Mouse (Mus musculus) gastrocnemius, adult 2 months (tissue): ENCODE data around the gene Prkar1b. TPM values are rescaled to one million over a fixed set of nuclear protein-coding genes. Genes with fewer than 3 reads are reported as not detected.

Source experiments
- DNase-seq: peaks from one replicate; pipeline ENCODE4 v3.0.0; 2022
- H3K27ac ChIP-seq: fragments of 200-600 bp; 2 replicates; pipeline ENCODE4 v1.8.1; 2022; ENCODE audit warnings: mild to moderate bottlenecking
- H3K4me3 ChIP-seq: fragments of 200-600 bp; 2 replicates; pipeline ENCODE4 v1.8.1; 2022; ENCODE audit warnings: mild to moderate bottlenecking, moderate library complexity
- CTCF ChIP-seq: fragments of 200-600 bp; IDR thresholded peaks from 2 replicates; pipeline ENCODE4 v1.8.1; 2022; ENCODE audit warnings: antibody characterized with exemption, mild to moderate bottlenecking, moderate library complexity
- intact Hi-C: fragments of 180-260 bp; cut with DNase I; formaldehyde crosslinking; loops from one replicate; pipeline ENCODE4 v1.15.1; 2025
- total RNA-seq, 2 experiments: library from RNA; stranded (reverse); gene quantifications; 2 replicates each; pipeline ENCODE4 v1.2.3; 2021

Gene Prkar1b
- total RNA-seq, 2 experiments from 2014 or later: 0.59 to 1.4 TPM

DNA sequence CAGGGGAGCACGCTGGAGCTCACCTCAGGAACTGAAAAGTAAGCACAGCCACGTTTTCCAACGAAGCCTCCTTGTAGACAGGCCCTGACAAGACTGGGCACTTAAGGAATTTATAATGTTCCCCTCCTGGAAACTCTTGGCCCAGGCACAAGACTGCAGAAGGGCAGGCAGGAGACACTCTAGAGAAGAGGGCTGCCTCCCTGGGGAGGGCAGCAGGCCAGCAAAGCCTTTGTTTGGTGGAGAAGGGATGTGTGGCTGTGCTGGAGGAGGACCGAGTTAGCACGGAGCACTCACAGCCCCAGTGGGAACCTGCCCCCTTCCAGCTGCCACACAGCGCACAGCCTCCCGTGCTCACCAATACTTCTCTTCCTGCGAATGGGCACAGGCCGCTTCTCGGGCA, 161.8 kb downstream of the Prkar1b start:
- intact Hi-C loops: no loop called here
- H3K27ac ChIP-seq: peak overlapping the region; percentile 75; the same call in 1 of the 2 replicates
- no peak for DNase-seq
- H3K4me3 ChIP-seq: no peak overlapping the region
- no peak for TF ChIP-seq CTCF

DNA sequence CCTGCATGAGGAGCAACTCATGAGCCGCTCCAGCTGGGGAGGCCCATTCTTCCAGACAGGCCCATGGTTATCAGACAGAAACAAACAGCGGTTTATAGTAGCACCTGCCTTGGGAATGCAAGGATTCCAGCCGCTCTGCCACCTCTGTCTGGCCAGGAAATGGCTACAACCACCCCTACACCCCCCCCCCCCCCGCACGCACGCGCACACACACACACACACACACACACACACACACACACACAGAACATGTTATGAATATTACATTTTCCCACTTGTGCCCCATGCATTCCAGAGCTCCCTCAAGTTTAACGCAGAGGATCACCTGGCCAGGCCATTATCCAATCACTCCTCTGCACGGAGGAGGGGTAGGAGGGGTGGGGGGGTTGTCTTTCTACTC, 167.9 kb downstream of the Prkar1b start:
- intact Hi-C loops: no loop called here
- DNase-seq: no peak
- H3K4me3 ChIP-seq: no peak overlapping the region
- H3K27ac ChIP-seq: no peak overlapping the region
- no peak for TF ChIP-seq CTCF

DNA sequence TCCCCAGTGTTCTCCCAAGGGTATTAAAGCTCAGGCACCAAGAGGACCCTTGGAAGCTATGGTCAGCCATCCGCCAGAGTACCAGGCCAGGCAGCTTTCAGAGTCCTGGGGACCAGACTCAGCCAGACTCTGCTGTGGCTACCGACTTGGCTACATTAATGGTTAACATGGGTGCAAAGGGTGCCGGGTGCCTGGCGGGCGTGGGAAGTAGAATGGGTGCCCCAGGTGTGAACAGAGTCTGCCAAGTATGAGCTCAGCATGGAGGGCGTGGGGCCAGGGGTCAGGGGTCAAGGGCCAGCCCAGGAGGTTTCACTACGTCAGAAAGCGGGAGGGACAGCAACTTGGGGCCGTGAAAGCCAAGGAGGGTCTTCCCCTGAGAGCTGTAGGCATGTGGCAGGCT, 169.2 kb downstream of the Prkar1b start:
- TF ChIP-seq CTCF: no peak
- peak overlapping the region; percentile 21 for H3K27ac ChIP-seq
- peak overlapping the region; percentile 15; the same call in 1 of the 2 replicates for H3K4me3 ChIP-seq
- intact Hi-C loops: no loop called here
- no peak for DNase-seq

DNA sequence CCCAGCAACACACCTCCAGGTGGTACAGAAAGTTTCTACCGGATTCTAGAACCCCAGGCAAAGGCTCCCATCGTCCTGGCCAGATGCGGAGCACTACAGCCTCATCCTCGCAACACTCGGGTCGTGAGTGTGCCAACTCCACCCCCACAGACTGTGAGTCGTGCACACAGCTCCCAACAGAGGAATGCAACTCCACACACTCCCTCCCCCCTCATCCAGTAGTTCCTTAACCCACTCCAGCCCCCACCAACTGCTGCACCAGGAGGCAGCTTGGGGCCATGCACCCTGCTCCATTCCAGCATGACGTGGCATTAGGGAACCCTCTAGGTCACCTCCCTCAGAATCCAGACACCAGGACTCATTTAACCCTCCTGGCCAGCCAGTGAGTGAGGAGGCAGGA, 170.0 kb downstream of the Prkar1b start:
- Histone ChIP-seq H3K27ac (peak overlapping the region; percentile 21), H3K4me3 (no peak overlapping the region)
- intact Hi-C loops: loop anchor here (2.0 kb wide), 1 partner anchor 15 kb away; no protein-coding TSS in a partner anchor
- TF ChIP-seq CTCF: no peak
- DNase-seq: no peak

DNA sequence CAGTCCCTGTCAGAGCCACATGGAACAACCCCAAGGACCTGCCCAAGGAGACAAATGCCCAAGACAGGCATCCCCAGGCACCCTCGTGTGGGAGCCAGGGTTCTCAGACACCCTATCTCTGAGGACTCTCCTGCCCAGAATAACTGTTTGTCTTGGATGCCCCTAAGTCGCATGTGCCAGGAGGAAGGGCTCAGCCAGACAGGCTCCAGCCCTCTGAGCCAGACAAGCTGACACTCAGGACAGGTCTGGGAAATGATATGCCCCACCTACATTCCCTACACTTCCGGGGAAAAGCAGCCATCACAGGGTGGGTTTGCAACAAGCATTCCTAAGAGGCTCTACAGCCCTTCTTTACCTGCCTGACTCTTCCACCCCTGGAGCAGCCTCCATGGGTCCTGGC, 172.0 kb downstream of the Prkar1b start:
- intact Hi-C loops: loop anchor here (2.0 kb wide), 1 partner anchor 17 kb away; no protein-coding TSS in a partner anchor
- DNase-seq: peak; percentile 76
- peak overlapping the region; percentile 59 for H3K27ac ChIP-seq

DNA sequence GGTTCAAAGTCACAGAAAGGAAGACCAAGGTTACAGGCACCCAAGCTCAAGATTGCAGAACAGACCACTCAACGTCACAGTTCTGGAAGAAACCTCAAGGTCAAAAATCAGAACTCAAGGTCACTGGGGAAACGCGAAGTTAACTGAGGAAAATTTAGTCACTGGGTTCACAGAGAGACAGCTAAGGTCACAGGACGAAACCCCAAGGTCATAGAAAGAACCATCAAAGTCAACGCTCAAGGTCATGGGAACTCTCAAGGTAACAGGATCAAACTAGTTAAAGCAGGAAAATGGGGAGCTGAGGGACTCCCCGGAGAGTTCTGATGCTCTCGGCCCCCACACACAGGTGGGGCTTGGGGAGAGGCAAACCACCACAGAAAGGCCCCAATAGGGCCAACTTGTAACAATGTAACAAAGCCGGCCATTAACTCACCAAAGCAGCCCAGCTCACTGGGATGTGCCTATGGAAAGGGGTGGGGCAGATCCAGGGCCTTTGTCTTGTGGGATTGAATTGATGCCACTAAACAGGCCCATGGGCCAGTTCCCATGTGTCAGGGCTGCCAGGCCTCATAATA, 174.8 kb downstream of the Prkar1b start:
- intact Hi-C loops: no loop called here
- H3K27ac ChIP-seq: peak overlapping the region; percentile 0; the same call in 1 of the 2 replicates
- H3K4me3 ChIP-seq: no peak overlapping the region
- no peak for DNase-seq
- TF ChIP-seq CTCF: no peak

More for the DNA sequence above, 172.0 kb downstream of the Prkar1b start:
- no peak for TF ChIP-seq CTCF
- H3K4me3 ChIP-seq: no peak overlapping the region

DNA sequence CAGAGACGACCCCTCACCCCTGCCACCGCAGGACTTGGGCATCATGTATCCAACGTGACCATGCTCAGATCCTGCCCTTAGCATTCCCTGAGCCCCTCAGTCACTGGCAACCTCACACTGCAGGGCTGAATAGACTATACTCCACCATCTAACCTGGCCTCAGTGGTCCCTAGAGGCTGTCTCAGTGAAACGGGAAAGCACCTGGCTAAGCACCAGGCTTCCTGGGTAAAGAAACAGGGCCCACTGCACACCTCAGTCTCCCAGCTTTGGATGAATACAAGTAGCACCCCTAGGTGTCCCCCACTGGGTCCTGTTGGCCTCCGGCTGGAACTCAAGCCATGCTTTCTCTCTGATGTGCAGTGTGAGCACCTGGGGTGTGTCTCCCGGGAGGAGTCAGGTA, 176.3 kb downstream of the Prkar1b start:
- H3K4me3 ChIP-seq: no peak overlapping the region
- H3K27ac ChIP-seq: no peak overlapping the region
- intact Hi-C loops: no loop called here
- TF ChIP-seq CTCF: no peak
- no peak for DNase-seq

DNA sequence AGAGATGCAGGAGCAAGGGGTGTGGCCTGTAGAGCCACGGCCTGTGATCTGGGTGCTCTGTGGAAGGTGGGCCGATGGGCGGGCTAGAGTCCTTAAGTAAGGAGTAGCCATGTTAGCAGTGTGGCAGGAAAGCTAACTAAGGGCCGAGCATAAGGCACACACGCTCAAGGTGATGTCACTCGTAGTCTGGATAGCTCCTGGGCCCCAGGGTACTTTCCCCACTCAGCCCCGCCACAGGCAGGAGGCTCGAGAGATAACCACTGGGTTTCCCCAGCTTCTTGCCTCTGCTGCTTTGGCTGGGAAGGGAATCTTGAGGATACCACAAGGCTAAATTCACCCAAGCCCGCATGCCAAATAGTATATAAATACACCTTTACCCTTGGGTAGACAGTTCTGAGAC, 178.4 kb downstream of the Prkar1b start:
- H3K4me3 ChIP-seq: no peak overlapping the region
- no peak for TF ChIP-seq CTCF
- intact Hi-C loops: no loop called here
- H3K27ac ChIP-seq: no peak overlapping the region; the same call in 1 of the 2 replicates
- DNase-seq: no peak

DNA sequence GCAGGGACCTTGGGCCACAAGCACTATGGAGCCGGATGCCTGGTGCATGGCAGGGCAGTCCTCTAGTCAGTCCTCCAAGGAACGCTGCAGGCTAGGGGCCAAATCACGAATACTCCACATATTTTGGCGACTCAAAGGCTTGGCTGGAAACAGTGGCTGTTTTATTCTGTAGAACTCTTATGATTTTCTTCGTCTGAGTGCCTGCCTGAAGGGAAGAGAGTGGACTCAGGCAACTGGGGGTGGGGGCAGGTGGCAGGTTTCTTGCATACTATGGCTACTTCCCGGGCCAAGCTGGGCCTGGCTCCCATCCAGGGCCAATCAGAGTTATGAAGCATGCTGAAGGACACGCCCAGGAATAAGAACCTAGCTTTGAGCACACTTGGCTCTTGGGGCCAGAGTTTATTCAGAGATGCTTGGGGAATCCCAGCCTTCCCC, 179.7 kb downstream of the Prkar1b start:
- peak overlapping the region; percentile 56; the same call in 1 of the 2 replicates for H3K27ac ChIP-seq
- H3K4me3 ChIP-seq: no peak overlapping the region
- intact Hi-C loops: no loop called here
- peak; percentile 70 for DNase-seq
- TF ChIP-seq CTCF: no peak

Other genes with a start within 250 kb of the Prkar1b start
- gene Pdgfa, start 152.6 kb downstream of the Prkar1b start, total RNA-seq: 10 to 100 TPM; 17.8 to 27.4 TPM
- 10 to 100 TPM; 14.1 to 16.7 TPM for gene Dnaaf5, start 222 bp upstream of the Prkar1b start, total RNA-seq
- gene Sun1, start 50.6 kb upstream of the Prkar1b start, total RNA-seq: 10 to 100 TPM; 39.5 to 43.3 TPM
- gene Get4, start 102.3 kb upstream of the Prkar1b start, total RNA-seq: 10 to 100 TPM; 30.6 to 31.1 TPM
- 1 to 10 TPM in 1 of 2 experiments, under 1 TPM in 1; 0.89 to 1.0 TPM for gene Adap1, start 175.6 kb upstream of the Prkar1b start, total RNA-seq
- 10 to 100 TPM; 48.7 to 69.6 TPM for gene Cox19, start 201.4 kb upstream of the Prkar1b start, total RNA-seq
- gene Cyp2w1, start 202.6 kb upstream of the Prkar1b start, total RNA-seq: not detected
- gene Gpr146, start 227.7 kb upstream of the Prkar1b start, total RNA-seq: 10 to 100 TPM; 26.5 to 41.2 TPM